Mouse (Mus musculus): Measurements from ENCODE around the gene Eya3. TPM values are rescaled to one million over a fixed set of nuclear protein-coding genes. Genes with fewer than 3 reads are reported as not detected.

The Eya3 gene
- total and polyA plus RNA-seq, 3 experiments, result 24.4 to 50.0 (median 31.0) TPM

- TF ChIP-seq CHD1 (IDR thresholded peaks at IDR 0.05; ENCODE audit: low read depth, low read length) (no peak), KAT2A (IDR thresholded peaks at IDR 0.05; ENCODE audit: insufficient replicate concordance, low read length) (no peak), NRF1 (IDR thresholded peaks at IDR 0.05; ENCODE audit: low read depth, low read length) (no peak), POLR2A (IDR thresholded peaks at IDR 0.05; ENCODE audit: low read depth, low read length) (no peak), MAX (IDR thresholded peaks at IDR 0.05; ENCODE audit: low read length) (no peak), IRF4 (IDR thresholded peaks at IDR 0.05; ENCODE audit: low read depth, low read length) (no peak), CHD2 (IDR thresholded peaks at IDR 0.05; ENCODE audit: low read length) (no peak), USF1 (IDR thresholded peaks at IDR 0.05; ENCODE audit: low read depth, low read length) (no peak), TBP (conservative IDR thresholded peaks at IDR 0.05; ENCODE audit: low read depth, low read length) (no peak), ZKSCAN1 (IDR thresholded peaks at IDR 0.05; ENCODE audit: borderline replicate concordance, low read depth, low read length) (no peak), ZNF384 (IDR thresholded peaks at IDR 0.05; ENCODE audit: low read depth, low read length) (no peak), HCFC1 (IDR thresholded peaks at IDR 0.05; ENCODE audit: low read depth, low read length) (no peak), ZC3H11A (IDR thresholded peaks at IDR 0.05; ENCODE audit: low read depth, low read length) (no peak), SMC3 (IDR thresholded peaks at IDR 0.05; ENCODE audit: low read depth, low read length) (no peak), MXI1 (IDR thresholded peaks at IDR 0.05; ENCODE audit: low read depth, low read length) (no peak), UBTF (IDR thresholded peaks at IDR 0.05; ENCODE audit: low read depth, low read length) (no peak), USF2 (conservative IDR thresholded peaks at IDR 0.05; ENCODE audit: low read depth, low read length) (no peak), JUND (conservative IDR thresholded peaks at IDR 0.05; ENCODE audit: low read depth, low read length) (no peak), CTCF (conservative IDR thresholded peaks at IDR 0.05 in 1 of 2, IDR thresholded peaks at IDR 0.05 in 1 of 2; ENCODE audit: low read depth in 2 of 2, low read length in 2 of 2) (no peak)
- Histone ChIP-seq H3K36me3 (replicated peaks in 1 of 2; ENCODE audit: control insufficient read depth in 1 of 2, insufficient read depth in 1 of 2, low read length in 1 of 2) (peaks cover 30 to 59% of the 10 kb centered on the region in 2 experiments), H3K79me2 (replicated peaks; ENCODE audit: control insufficient read depth, extremely low read depth, insufficient read depth, poor library complexity, severe bottlenecking) (peaks cover 6% of the 10 kb centered on the region; the same call in 1 of the 2 replicates), H3K4me3 (replicated peaks in 1 of 3; ENCODE audit: low read depth in 2 of 3, low read length in 2 of 3, poor library complexity in 1 of 3) (no peak overlapping the region), H3K9ac (ENCODE audit: insufficient read depth, low read depth) (no peak overlapping the region), H3K27me3 (replicated peaks) (no peaks in the 10 kb centered on the region), H3K4me2 (ENCODE audit: insufficient read depth, low read depth, poor library complexity, severe bottlenecking) (no peak overlapping the region), H3K27ac (ENCODE audit: insufficient read depth, low read depth) (no peak overlapping the region), H3K4me1 (ENCODE audit: control insufficient read depth in 1 of 2, insufficient read depth in 2 of 2) (no peaks in the 10 kb centered on the region), H3K9me3 (replicated peaks; ENCODE audit: low read length) (no peaks in the 10 kb centered on the region)
- in situ Hi-C loops (cut with MboI; ENCODE audit: low pct_ligation_motif_present, low pct_unique_long_range_greater_than_20kb, low sequenced_read_pairs) (no loop called here), dilution Hi-C loops (cut with MboI; ENCODE audit: extremely low pct_ligation_motif_present, extremely low pct_unique_long_range_greater_than_20kb, low sequenced_read_pairs) (no loop called here)
- no peak for DNase-seq (ENCODE audit: extremely low read depth)
These were observed 20.3 kb downstream of the Eya3 start for GRCm38 (mm10) chr4:132659106-132659505.

- dilution Hi-C loops (cut with MboI; ENCODE audit: extremely low pct_ligation_motif_present, extremely low pct_unique_long_range_greater_than_20kb, low sequenced_read_pairs) (no loop called here), in situ Hi-C loops (cut with MboI; ENCODE audit: low pct_ligation_motif_present, low pct_unique_long_range_greater_than_20kb, low sequenced_read_pairs) (no loop called here)
- Histone ChIP-seq H3K27me3 (replicated peaks) (no peaks in the 10 kb centered on the region), H3K79me2 (replicated peaks; ENCODE audit: control insufficient read depth, extremely low read depth, insufficient read depth, poor library complexity, severe bottlenecking) (no peaks in the 10 kb centered on the region), H3K9ac (ENCODE audit: insufficient read depth, low read depth) (no peak overlapping the region), H3K36me3 (replicated peaks in 1 of 2; ENCODE audit: control insufficient read depth in 1 of 2, insufficient read depth in 1 of 2, low read length in 1 of 2) (peaks cover 51 to 84% of the 10 kb centered on the region in 2 experiments), H3K4me1 (ENCODE audit: control insufficient read depth in 1 of 2, insufficient read depth in 2 of 2) (peaks cover 7 to 22% of the 10 kb centered on the region in 2 experiments; a peak in 3 of 4 replicates), H3K27ac (ENCODE audit: insufficient read depth, low read depth) (no peak overlapping the region), H3K4me2 (ENCODE audit: insufficient read depth, low read depth, poor library complexity, severe bottlenecking) (no peak overlapping the region), H3K4me3 (replicated peaks in 1 of 3; ENCODE audit: low read depth in 2 of 3, low read length in 2 of 3, poor library complexity in 1 of 3) (no peak overlapping the region), H3K9me3 (replicated peaks; ENCODE audit: low read length) (no peaks in the 10 kb centered on the region)
- TF ChIP-seq RCOR1 (conservative IDR thresholded peaks at IDR 0.05; ENCODE audit: low read depth, low read length) (no peak), CHD1 (IDR thresholded peaks at IDR 0.05; ENCODE audit: low read depth, low read length) (no peak), ETS1 (conservative IDR thresholded peaks at IDR 0.05; ENCODE audit: low read depth, low read length) (no peak), EP300 (IDR thresholded peaks at IDR 0.05; ENCODE audit: low read length) (peak; percentile 68), TBP (conservative IDR thresholded peaks at IDR 0.05; ENCODE audit: low read depth, low read length) (no peak), HCFC1 (IDR thresholded peaks at IDR 0.05; ENCODE audit: low read depth, low read length) (no peak), JUND (conservative IDR thresholded peaks at IDR 0.05; ENCODE audit: low read depth, low read length) (no peak), IRF4 (IDR thresholded peaks at IDR 0.05; ENCODE audit: low read depth, low read length) (peak; percentile 61), MEF2A (IDR thresholded peaks at IDR 0.05; ENCODE audit: borderline replicate concordance, low read depth, low read length) (no peak)
- peak; percentile 48 for DNase-seq (ENCODE audit: extremely low read depth)
These were observed 33.9 kb downstream of the Eya3 start for GRCm38 (mm10) chr4:132672697-132673096.
